Mouse (Mus musculus) heart, adult 2 months (tissue): Measurements from ENCODE around the gene Sstr2. TPM values are rescaled to one million over a fixed set of nuclear protein-coding genes. Genes with fewer than 3 reads are reported as not detected.
A peak's percentile ranks its signal among the peaks of the same experiment; 100 is the strongest.

ENCODE experiments used
- DNase-seq, 2 experiments: peaks; one replicate each; pipeline ENCODE4 v3.0.0; 2021
- H3K27ac ChIP-seq: fragments of 200-600 bp; 2 replicates; pipeline ENCODE4 v1.8.1; 2022
- H3K27me3 ChIP-seq: fragments of 200-500 bp; 2 replicates; pipeline ENCODE4 v1.6.1; 2012; ENCODE audit warnings: mild to moderate bottlenecking, low read length, inconsistent platforms, mixed read lengths; ENCODE audit not compliant: control insufficient read depth, insufficient read depth
- H3K36me3 ChIP-seq: fragments of 200-500 bp; 2 replicates; pipeline ENCODE4 v1.6.1; 2012; ENCODE audit warnings: low read length, inconsistent platforms; ENCODE audit not compliant: control insufficient read depth, insufficient read depth
- H3K4me1 ChIP-seq: fragments of 200-500 bp; 2 replicates; pipeline ENCODE4 v1.6.1; 2011; ENCODE audit warnings: low read length; ENCODE audit not compliant: control insufficient read depth, insufficient read depth
- H3K4me3 ChIP-seq: fragments of 200-600 bp; 2 replicates; pipeline ENCODE4 v1.8.1; 2022
- H3K79me2 ChIP-seq: fragments of 200-500 bp; replicated peaks from 2 replicates; pipeline ENCODE4 v1.6.1; 2012; ENCODE audit warnings: mild to moderate bottlenecking, inconsistent platforms, low read length, moderate library complexity, mixed read lengths; ENCODE audit not compliant: control insufficient read depth, insufficient read depth
- H3K9ac ChIP-seq: fragments of 200-500 bp; 2 replicates; pipeline ENCODE4 v1.6.1; 2012; ENCODE audit warnings: low read depth, mild to moderate bottlenecking, control low read depth, inconsistent platforms, low read length, mixed read lengths
- CTCF ChIP-seq: fragments of 200-600 bp; IDR thresholded peaks from 2 replicates; pipeline ENCODE4 v1.8.1; 2022; ENCODE audit warnings: antibody characterized with exemption, mild to moderate bottlenecking, moderate library complexity
- EP300 ChIP-seq: fragments of 200-500 bp; IDR thresholded peaks from 2 replicates; pipeline ENCODE4 v1.6.1; 2011; ENCODE audit warnings: low read depth, low read length, control low read depth; ENCODE audit not compliant: insufficient read depth
- POLR2A ChIP-seq: fragments of 200-500 bp; IDR thresholded peaks from 2 replicates; pipeline ENCODE4 v1.6.1; 2011; ENCODE audit warnings: mild to moderate bottlenecking, low read depth, low read length, control low read depth; ENCODE audit not compliant: insufficient read depth
- WGBS: fragments of 180-500 bp; shearing (Covaris S2); methylation state at CpG from one replicate; pipeline ENCODE4 v1.1.7; 2018; 5-methylcytosine and 5-hydroxymethylcytosine counted together
- intact Hi-C: fragments of 180-260 bp; cut with DNase I; formaldehyde crosslinking; loops from one replicate; pipeline ENCODE4 v1.15.1; 2025
- long read RNA-seq: library from polyadenylated mRNA; stranded (forward); transcript quantifications from one replicate; pipeline ENCODE4 v2.0.0, GENCODE M21; 2021
- polyA plus RNA-seq: library from polyadenylated mRNA; depleted of rRNA; stranded (reverse); fragments of >200 nt; gene quantifications from 2 replicates; pipeline ENCODE4 v1.2.3, GENCODE M21; 2012; rRNA removed
- total RNA-seq, 2 experiments: library from RNA; stranded (reverse); gene quantifications; 2 replicates each; pipeline ENCODE4 v1.2.3; 2021

Gene Sstr2
- total RNA-seq (not detected), polyA plus RNA-seq (not detected in 2 replicates)
- long read RNA-seq = 0 reads

DNA sequence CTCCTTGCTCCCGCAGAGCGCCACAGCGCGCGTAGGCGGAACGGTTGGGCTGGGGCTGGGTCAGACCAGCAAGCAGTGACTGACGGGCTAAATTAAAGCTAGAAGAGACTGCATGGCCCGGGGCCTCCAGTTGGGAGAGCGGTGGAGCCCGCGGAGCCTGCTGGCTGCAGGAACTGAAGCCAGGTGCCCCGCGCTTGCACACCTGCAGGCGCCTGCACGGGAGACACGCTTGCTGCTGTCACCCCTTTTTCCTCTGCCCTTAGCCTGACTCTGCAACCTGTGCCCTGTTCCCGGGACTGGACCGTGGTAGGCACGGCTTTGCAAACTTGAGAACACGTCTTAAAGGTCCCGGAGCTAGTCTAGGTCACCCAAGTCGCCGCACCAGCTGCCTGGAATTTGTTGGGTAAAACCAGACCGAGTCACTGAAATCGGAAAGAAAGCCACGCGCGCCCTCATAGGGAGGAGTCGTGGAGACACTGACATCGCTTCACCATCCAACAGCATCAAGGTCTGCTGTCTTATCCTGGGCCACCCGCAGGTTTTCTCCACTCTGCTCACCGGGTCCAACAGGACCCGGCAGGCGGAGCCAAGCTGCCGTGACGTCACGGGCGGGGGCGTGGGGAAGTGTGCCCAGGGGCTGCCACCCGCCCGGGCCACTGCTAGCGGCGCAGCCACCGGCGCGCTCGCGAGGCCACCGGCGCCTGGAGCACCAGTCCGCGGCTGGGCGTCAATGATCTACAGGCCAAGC is at the start of gene Sstr2:
Sstr2 (plus strand) TSS at position 671 of the 748 bp plus-strand sequence.
- intact Hi-C loops = loop anchor here (5.0 kb wide), 1 partner anchor 322 kb away; no protein-coding TSS in a partner anchor
- Histone ChIP-seq H3K27ac (no peak within 1 kb of the TSS), H3K4me1 (peaks cover 2% of the 10 kb centered on the region; the same call in 1 of the 2 replicates), H3K9ac (no peak within 1 kb of the TSS; the same call in 1 of the 2 replicates), H3K4me3 (peak within 1 kb of the TSS; percentile 35), H3K79me2 (no peaks in the 10 kb centered on the region), H3K27me3 (peaks cover 6% of the 10 kb centered on the region; the same call in 1 of the 2 replicates), H3K36me3 (no peaks in the 10 kb centered on the region)
- no peak for TF ChIP-seq CTCF
- TF ChIP-seq POLR2A = no peak
- TF ChIP-seq EP300 = no peak
- peak; percentile 60 to 61 for DNase-seq
- WGBS = 2% methylated on average over 54 of the region's 54 CpGs

DNA sequence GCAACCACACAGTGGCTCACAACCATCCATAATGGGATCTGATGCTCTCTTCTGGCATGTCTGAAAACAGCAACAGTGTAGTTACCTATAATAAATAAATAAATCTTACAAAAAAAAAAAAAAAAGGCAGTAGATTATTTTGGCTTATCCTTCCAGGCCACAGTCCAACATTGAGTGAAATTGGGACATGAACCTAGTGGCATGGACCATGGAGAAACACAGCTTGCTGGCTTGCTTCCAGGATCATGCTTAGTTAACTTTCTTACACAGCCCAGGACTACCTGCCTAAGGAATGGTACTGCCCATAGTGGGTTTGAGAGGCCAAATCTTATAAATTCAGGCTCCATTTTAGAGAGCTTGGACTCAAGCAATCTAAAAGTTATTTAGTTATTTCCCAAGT is 47.5 kb upstream of the Sstr2 start:
- Histone ChIP-seq H3K9ac (no peak overlapping the region), H3K27ac (no peak overlapping the region), H3K36me3 (no peaks in the 10 kb centered on the region), H3K4me3 (no peak overlapping the region), H3K4me1 (no peaks in the 10 kb centered on the region), H3K27me3 (no peaks in the 10 kb centered on the region), H3K79me2 (no peaks in the 10 kb centered on the region)
- DNase-seq = no peak
- TF ChIP-seq POLR2A = no peak
- no peak for TF ChIP-seq EP300
- no peak for TF ChIP-seq CTCF
- intact Hi-C loops = no loop called here

DNA sequence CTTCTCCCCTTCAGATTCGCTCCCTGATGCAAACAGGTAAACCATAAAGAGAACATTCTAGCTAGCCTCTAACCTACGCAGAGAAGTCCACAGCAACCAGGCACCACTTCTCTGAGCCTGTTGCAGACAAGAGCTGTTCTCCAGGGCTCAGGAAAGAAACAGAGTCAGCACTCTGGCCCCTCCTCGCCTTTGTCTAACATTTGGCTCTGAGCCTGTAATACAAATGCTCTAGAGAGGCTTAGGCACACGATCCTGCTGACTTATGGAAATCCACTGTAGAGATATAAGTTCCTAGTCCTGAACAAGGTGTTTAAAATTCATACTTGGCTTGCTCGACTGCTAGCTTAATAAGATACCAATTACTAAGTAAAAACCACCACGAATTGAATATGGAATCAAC is 46.5 kb upstream of the Sstr2 start:
- intact Hi-C loops = no loop called here
- 49% methylated on average over 6 of the region's 6 CpGs for WGBS

DNA sequence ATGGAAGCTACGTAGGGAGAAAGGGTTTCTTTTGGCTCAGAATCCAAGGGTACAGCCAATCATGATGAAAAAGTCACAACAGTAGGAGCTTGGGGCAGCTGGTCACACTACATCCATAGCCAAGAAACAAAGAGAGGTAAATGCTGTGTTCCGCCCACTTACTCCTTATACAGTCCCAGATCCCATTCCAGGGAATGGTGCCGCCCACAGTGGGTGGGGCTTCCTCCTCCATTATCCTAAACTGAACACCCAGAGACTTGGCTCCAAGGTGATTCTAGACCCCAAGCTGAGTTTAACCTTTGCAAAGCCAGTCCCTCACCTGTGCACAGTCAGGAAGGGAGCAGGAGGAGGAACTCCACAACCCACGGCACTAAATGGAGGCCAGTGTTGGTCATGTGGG is 41.9 kb upstream of the Sstr2 start:
- DNase-seq = no peak
- TF ChIP-seq EP300 = no peak
- TF ChIP-seq POLR2A = no peak
- no peak for TF ChIP-seq CTCF
- H3K4me3 ChIP-seq = no peak overlapping the region
- intact Hi-C loops = no loop called here
- no peak overlapping the region for H3K27ac ChIP-seq
- H3K36me3 ChIP-seq = no peaks in the 10 kb centered on the region
- H3K27me3 ChIP-seq = no peaks in the 10 kb centered on the region
- H3K4me1 ChIP-seq = no peaks in the 10 kb centered on the region
- no peak overlapping the region for H3K9ac ChIP-seq
- WGBS = 82% methylated on average over 4 of the region's 4 CpGs
- no peaks in the 10 kb centered on the region for H3K79me2 ChIP-seq

More for the DNA sequence above, 46.5 kb upstream of the Sstr2 start:
- DNase-seq = no peak
- no peaks in the 10 kb centered on the region for H3K4me1 ChIP-seq
- no peak overlapping the region for H3K9ac ChIP-seq
- no peaks in the 10 kb centered on the region for H3K79me2 ChIP-seq
- TF ChIP-seq EP300 (no peak), POLR2A (no peak), CTCF (no peak)
- H3K27ac ChIP-seq = no peak overlapping the region
- no peaks in the 10 kb centered on the region for H3K36me3 ChIP-seq
- no peak overlapping the region for H3K4me3 ChIP-seq
- H3K27me3 ChIP-seq = no peaks in the 10 kb centered on the region

DNA sequence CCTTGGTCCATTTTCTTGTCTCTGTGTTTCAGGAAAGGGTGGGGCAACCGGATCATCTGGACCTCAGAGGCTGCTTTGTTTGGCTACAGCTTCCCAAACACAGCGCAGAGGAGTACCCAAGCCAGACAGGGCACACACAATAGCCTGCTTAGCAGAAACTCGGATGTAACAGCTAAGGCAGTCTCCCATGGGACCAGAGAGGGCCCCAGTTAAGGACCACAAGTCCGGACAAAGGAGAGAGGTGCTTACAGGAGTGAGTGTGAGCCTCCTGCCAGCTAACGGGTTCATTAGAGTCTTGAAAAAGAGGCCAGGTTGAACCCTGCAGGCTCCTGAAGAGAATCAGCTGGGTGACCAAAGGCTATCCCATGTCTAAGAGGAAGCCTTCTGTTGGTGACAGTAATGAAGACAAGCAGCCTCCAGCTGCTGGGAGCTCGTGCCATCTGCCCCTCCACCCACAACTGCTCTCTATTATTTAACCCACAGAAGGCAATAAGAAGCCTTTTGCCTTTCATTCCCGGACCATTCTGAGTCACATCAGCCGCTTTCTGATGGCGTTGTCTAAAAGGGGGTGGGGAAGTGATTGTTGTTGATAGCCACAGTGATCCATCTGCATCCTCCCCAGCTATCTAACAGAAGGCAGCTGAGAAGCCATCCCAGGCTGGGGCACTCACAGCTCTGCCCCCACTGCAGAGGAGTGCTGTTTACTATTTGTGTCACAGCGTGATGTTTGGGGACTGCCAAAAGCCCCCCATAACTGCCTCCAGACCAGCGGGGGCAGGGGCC is 35.1 kb upstream of the Sstr2 start:
- DNase-seq = peak in 1 of 2 experiments; percentile 6
- no peak for TF ChIP-seq POLR2A
- TF ChIP-seq CTCF = no peak
- TF ChIP-seq EP300 = no peak
- H3K4me1 ChIP-seq = peaks cover 1% of the 10 kb centered on the region; the same call in 1 of the 2 replicates
- no peak overlapping the region for H3K9ac ChIP-seq
- no peak overlapping the region for H3K4me3 ChIP-seq
- intact Hi-C loops = no loop called here
- no peak overlapping the region for H3K27ac ChIP-seq
- H3K36me3 ChIP-seq = no peaks in the 10 kb centered on the region
- no peaks in the 10 kb centered on the region for H3K27me3 ChIP-seq
- no peaks in the 10 kb centered on the region for H3K79me2 ChIP-seq
- 45% methylated on average over 11 of the region's 11 CpGs for WGBS
